Mouse (Mus musculus) E14TG2a.4 (cell line): ENCODE data around the gene Elmod2.
A peak's percentile ranks its signal among the peaks of the same experiment; 100 is the strongest.

Experiments
- H3K27me3 ChIP-seq: 2 replicates; pipeline ENCODE4 v1.6.1; 2014; ENCODE audit warnings: low read length, control low read depth; ENCODE audit not compliant: insufficient read depth
- H3K36me3 ChIP-seq: 2 replicates; pipeline ENCODE4 v1.6.1; 2014; ENCODE audit warnings: low read length, control low read depth; ENCODE audit not compliant: insufficient read depth
- H3K4me1 ChIP-seq: replicated peaks from 2 replicates; pipeline ENCODE4 v1.6.1; 2014; ENCODE audit warnings: low read depth, low read length, control low read depth
- H3K4me3 ChIP-seq: replicated peaks from 2 replicates; pipeline ENCODE4 v1.5.1; 2014; ENCODE audit warnings: mild to moderate bottlenecking, low read length
- H3K9me3 ChIP-seq: 2 replicates; pipeline ENCODE4 v1.6.1; 2014; ENCODE audit warnings: low read length, control low read depth
- CTCF ChIP-seq: conservative IDR thresholded peaks from 2 replicates; pipeline ENCODE4 v1.5.1; 2014; ENCODE audit warnings: low read length
- NANOG ChIP-seq: IDR thresholded peaks from 2 replicates; pipeline ENCODE4 v1.6.1; 2014; ENCODE audit warnings: borderline replicate concordance, low read length, mixed read lengths
- POU5F1 ChIP-seq: IDR thresholded peaks from 2 replicates; pipeline ENCODE4 v1.6.1; 2014; ENCODE audit warnings: low read length, borderline replicate concordance

Gene Elmod2

DNA sequence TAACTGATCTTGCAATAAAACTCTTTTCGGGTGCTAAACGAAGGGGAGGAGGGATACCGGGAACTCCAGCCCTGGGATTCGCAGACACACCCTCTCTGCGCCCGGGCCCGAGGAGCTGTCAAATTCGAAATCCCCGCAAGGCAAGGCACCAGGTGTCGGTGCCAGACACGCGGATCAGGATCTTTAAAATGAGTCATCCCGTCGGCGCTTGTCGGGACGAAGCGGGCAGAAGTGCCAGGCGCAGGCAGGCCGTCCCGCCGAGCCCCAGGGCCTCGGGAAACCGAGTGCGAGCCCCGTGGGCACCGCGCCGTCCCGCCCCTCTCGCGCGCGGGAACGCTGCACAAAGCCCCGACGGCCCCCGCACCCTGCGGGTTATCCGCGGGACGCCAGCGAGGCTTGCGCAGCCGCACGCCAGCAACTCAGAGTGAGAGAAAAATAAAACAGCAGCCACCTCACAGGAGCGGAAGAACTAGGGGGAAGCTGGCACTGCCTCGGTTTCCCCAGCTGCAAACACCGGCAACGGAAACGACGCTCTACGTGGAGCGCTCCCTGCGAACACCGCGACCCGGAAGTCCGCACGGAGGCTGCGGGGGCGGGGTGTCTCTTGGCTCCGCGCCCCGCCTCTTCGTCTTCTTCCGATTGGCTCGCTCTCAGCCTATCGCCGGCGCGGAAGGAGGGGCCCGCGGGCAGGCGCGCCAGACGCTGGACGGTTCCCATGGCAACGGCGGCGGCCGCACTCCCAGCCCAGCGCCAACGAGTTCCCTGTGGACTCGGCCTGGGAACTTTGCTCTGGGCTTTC, at the start of gene Elmod2:
TSS of gene Elmod2 (minus strand) at position 588 of the 799 bp plus-strand sequence.
- Histone ChIP-seq H3K36me3 (peaks cover 7% of the 10 kb centered on the region; the same call in 1 of the 2 replicates), H3K4me1 (peaks cover 33% of the 10 kb centered on the region), H3K27me3 (peaks cover 10% of the 10 kb centered on the region), H3K4me3 (peak within 1 kb of the TSS; percentile 100), H3K9me3 (no peaks in the 10 kb centered on the region)
- TF ChIP-seq NANOG (no peak), POU5F1 (no peak), CTCF (no peak)

DNA sequence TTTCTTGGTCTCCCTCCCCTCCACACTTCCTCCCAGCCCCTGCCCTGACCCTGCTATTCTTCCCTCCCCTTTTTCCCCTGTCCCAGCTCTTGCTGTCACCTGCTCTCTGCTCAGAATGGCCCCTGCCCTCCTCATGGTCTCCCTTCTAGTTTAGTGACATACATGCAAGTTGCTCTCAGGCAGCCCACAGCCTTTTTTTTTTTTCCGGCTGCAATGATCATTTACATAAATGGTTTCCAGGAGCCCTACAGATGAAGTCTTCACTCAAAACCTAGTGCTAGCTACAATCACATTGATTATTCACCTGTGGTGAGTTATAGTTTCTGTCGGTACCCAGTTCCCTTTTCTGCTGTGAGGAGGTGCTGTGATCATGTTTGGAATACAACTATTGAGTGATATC, 48.7 kb upstream of the Elmod2 start:
- no peak overlapping the region for H3K4me3 ChIP-seq
- H3K27me3 ChIP-seq, result no peaks in the 10 kb centered on the region
- H3K4me1 ChIP-seq, result peaks cover 55% of the 10 kb centered on the region
- H3K36me3 ChIP-seq, result no peaks in the 10 kb centered on the region
- H3K9me3 ChIP-seq, result no peaks in the 10 kb centered on the region
- TF ChIP-seq NANOG (no peak), POU5F1 (no peak), CTCF (no peak)

DNA sequence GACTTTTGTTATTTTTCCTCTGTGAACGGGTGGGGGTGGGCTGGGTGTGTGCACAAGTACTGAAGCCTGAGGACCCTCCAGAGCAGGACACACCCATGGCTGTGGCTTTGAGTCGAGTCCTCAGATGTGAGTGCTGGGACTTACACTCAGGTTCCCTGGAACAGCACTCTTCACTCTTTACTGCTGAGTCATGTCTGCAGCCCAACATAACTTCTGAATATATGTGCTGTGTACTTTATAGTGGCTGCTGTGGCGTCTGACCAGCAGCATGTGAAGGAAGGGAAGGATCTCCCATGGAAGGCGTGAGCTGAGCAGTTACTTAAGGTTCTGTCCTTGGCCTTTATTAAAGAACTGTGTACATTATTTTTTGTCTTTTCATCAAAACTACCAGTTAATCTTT, 47.9 kb upstream of the Elmod2 start:
- TF ChIP-seq CTCF (no peak), POU5F1 (no peak), NANOG (no peak)
- H3K4me3 ChIP-seq, result no peak overlapping the region
- peaks cover 55% of the 10 kb centered on the region for H3K4me1 ChIP-seq
- no peaks in the 10 kb centered on the region for H3K27me3 ChIP-seq
- no peaks in the 10 kb centered on the region for H3K36me3 ChIP-seq
- peaks cover under 1% of the 10 kb centered on the region; the same call in 1 of the 2 replicates for H3K9me3 ChIP-seq

DNA sequence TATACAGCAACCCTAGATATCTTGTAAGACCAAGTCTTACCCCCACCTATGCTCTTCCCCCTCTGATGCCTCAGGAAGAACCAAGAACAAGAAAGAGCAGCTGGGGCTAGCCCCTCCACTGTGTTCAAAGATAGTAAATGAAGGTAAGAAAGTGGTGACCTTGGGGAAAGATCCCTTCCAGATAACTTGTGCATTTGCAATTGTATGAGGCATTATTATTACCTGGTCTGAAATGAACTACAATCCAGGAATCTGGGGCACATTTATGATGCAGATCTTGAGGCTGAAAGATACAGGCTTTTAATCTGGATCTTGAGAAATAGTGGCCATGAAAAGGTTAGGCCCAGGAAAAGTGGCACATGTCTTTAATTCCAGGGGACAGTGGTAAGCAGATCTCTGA, 44.9 kb upstream of the Elmod2 start:
- no peaks in the 10 kb centered on the region for H3K27me3 ChIP-seq
- no peak for TF ChIP-seq POU5F1
- TF ChIP-seq NANOG, result peak; percentile 65; the same call in 1 of the 2 replicates

DNA sequence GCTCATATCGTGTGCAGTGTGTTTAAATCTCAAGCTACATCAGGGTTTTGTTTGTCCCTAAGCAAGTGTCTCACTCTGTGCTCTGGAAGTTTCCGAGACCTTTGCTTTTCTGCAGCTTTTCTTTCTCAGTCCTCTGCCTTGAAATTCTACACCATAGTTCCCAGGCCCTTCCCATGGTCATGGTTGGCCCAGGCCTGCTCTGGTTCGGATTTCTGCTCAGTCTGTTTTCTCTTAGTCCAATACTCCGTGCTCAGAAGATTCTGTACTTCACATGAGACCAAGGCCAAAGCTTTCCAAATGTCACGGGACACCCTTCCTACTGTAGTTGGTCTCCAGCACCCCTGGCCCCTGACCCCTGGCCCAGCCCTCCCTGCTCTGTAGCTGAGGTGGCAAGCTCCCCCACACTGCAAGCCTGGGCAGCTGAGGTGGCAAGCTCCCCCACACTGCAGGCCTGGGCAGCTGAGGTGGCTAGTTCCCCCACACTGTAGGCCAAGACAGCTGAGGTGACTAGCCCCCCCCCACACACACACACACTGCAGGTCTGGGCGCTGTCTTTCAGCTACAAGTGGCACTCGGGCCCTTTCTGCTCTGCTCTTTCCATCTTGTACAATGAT, 31.0 kb upstream of the Elmod2 start:
- Histone ChIP-seq H3K4me1 (peaks cover 4% of the 10 kb centered on the region; the same call in 1 of the 2 replicates), H3K27me3 (no peaks in the 10 kb centered on the region), H3K4me3 (no peak overlapping the region), H3K36me3 (no peaks in the 10 kb centered on the region), H3K9me3 (no peaks in the 10 kb centered on the region)
- TF ChIP-seq CTCF (no peak), NANOG (no peak), POU5F1 (no peak)

More for the DNA sequence above, 44.9 kb upstream of the Elmod2 start:
- no peaks in the 10 kb centered on the region for H3K36me3 ChIP-seq
- peaks cover 27% of the 10 kb centered on the region for H3K4me1 ChIP-seq
- peaks cover 24% of the 10 kb centered on the region for H3K9me3 ChIP-seq
- no peak overlapping the region for H3K4me3 ChIP-seq

DNA sequence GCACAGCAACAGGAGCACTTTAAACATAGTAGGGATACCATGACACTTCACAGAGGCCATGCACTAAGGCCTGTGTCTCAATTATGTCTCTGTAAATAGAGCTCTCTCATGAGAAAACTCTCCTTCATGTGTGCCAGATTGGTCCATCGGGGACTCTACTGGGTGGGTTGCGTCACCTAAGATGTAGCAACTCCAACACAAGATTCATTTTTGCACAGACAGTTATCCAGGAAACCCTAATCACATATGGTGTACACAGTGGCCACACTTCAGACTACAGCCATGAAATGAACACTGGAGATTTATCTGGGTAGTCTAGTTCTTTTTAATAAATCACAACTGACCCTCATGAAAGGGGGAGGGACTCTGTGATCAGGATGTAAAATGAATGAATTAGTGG, 19.0 kb upstream of the Elmod2 start:
- H3K9me3 ChIP-seq, result no peaks in the 10 kb centered on the region
- no peaks in the 10 kb centered on the region for H3K36me3 ChIP-seq
- peaks cover 16% of the 10 kb centered on the region for H3K27me3 ChIP-seq
- H3K4me3 ChIP-seq, result no peak overlapping the region
- peaks cover 6% of the 10 kb centered on the region; the same call in 1 of the 2 replicates for H3K4me1 ChIP-seq
- no peak for TF ChIP-seq NANOG

DNA sequence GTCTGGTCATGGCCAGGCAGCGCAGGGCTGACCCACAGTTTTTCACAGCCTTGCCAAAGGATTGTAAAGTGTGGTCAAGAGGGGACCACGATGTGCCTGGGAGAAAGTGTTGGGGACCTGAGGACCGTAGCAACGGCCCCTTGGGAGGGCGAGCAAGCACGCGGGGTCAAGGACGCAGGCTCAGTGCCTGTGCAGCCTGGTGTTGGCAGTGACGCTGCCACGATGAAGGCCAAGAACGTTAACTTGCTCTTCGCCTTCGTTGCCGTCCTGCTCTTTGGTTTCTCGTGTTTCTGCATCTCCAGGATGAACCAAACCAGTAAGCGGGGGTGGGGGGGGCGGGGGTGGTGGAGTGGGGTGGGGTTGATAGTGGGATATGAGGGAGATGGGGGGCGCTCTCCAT, 16.0 kb upstream of the Elmod2 start, which contains the start of gene Mgat4d:
TSS of gene Mgat4d (plus strand) at position 209 of the 400 bp plus-strand sequence.
- TF ChIP-seq CTCF (no peak), NANOG (no peak), POU5F1 (no peak)
- peaks cover 6% of the 10 kb centered on the region; the same call in 1 of the 2 replicates for H3K4me1 ChIP-seq
- no peaks in the 10 kb centered on the region for H3K36me3 ChIP-seq
- H3K4me3 ChIP-seq, result no peak within 1 kb of the TSS
- H3K27me3 ChIP-seq, result peaks cover 16% of the 10 kb centered on the region
- no peaks in the 10 kb centered on the region for H3K9me3 ChIP-seq

DNA sequence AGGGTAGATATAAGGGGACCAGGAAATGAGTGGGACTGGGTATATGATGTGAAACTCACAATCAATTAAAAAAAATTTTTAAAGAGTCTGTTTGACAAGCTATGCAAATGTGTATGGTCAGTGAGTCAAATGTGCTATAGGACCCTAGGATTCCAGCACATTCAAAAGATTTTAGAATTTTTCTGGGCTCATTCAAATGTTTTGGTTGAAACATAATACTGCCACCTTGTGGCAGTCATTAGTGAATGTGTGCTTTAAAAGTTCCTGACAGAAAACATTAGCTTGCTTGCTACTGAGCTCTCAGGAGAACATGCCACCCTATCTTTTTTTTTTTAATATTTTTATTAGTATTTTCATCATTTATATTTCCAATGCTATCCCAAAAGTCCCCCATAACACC, 10.4 kb upstream of the Elmod2 start:
- no peak for TF ChIP-seq POU5F1
- no peak for TF ChIP-seq NANOG
- TF ChIP-seq CTCF, result peak; percentile 42
- Histone ChIP-seq H3K36me3 (no peaks in the 10 kb centered on the region), H3K27me3 (peaks cover 2% of the 10 kb centered on the region), H3K4me1 (peaks cover 5% of the 10 kb centered on the region; the same call in 1 of the 2 replicates), H3K4me3 (no peak overlapping the region), H3K9me3 (no peaks in the 10 kb centered on the region)
